Mouse (Mus musculus): ENCODE measurements around the gene Gse1. TPM values are rescaled to one million over a fixed set of nuclear protein-coding genes. Genes with fewer than 3 reads are reported as not detected.

Gene Gse1
- polyA plus RNA-seq, 1 experiment = 45.8 TPM

GRCm38 (mm10) chr8:120378306-120378705, 150.1 kb downstream of the Gse1 start:
- 20% methylated on average over 16 of the region's 16 CpGs for WGBS
- no peak overlapping the region for H3K4me3 ChIP-seq (replicated peaks; ENCODE audit: control insufficient read depth, low read depth, low read length)
- TF ChIP-seq POLR2A (IDR thresholded peaks at IDR 0.05; ENCODE audit: borderline replicate concordance, control insufficient read depth, low read depth, low read length) (no peak), CTCF (IDR thresholded peaks at IDR 0.05; ENCODE audit: control insufficient read depth, insufficient read depth, low read length) (no peak)
- H3K4me1 ChIP-seq (ENCODE audit: control insufficient read depth, insufficient read depth, low read length) = peaks cover 8% of the 10 kb centered on the region
- peak overlapping the region; percentile 1; the same call in 1 of the 2 replicates for H3K27ac ChIP-seq (ENCODE audit: control insufficient read depth, insufficient read depth, low read depth, low read length, poor library complexity)

GRCm38 (mm10) chr8:120379015-120379414, 150.8 kb downstream of the Gse1 start:
- Histone ChIP-seq H3K27ac (ENCODE audit: control insufficient read depth, insufficient read depth, low read depth, low read length, poor library complexity) (no peak overlapping the region), H3K4me1 (ENCODE audit: control insufficient read depth, insufficient read depth, low read length) (peaks cover 8% of the 10 kb centered on the region), H3K4me3 (replicated peaks; ENCODE audit: control insufficient read depth, low read depth, low read length) (no peak overlapping the region)
- TF ChIP-seq POLR2A (IDR thresholded peaks at IDR 0.05; ENCODE audit: borderline replicate concordance, control insufficient read depth, low read depth, low read length) (no peak), CTCF (IDR thresholded peaks at IDR 0.05; ENCODE audit: control insufficient read depth, insufficient read depth, low read length) (no peak)
- WGBS = 44% methylated on average over 3 of the region's 3 CpGs

- TF ChIP-seq CTCF (IDR thresholded peaks at IDR 0.05; ENCODE audit: control insufficient read depth, insufficient read depth, low read length) (no peak), POLR2A (IDR thresholded peaks at IDR 0.05; ENCODE audit: borderline replicate concordance, control insufficient read depth, low read depth, low read length) (no peak)
- WGBS = 41% methylated on average over 4 of the region's 4 CpGs
- Histone ChIP-seq H3K27ac (ENCODE audit: control insufficient read depth, insufficient read depth, low read depth, low read length, poor library complexity) (no peak overlapping the region), H3K4me3 (replicated peaks; ENCODE audit: control insufficient read depth, low read depth, low read length) (no peak overlapping the region), H3K4me1 (ENCODE audit: control insufficient read depth, insufficient read depth, low read length) (peaks cover 3% of the 10 kb centered on the region)
Measured at GRCm38 (mm10) chr8:120381865-120382264, 153.6 kb downstream of the Gse1 start.

- Histone ChIP-seq H3K27ac (ENCODE audit: control insufficient read depth, insufficient read depth, low read depth, low read length, poor library complexity) (peak overlapping the region; percentile 39), H3K4me1 (ENCODE audit: control insufficient read depth, insufficient read depth, low read length) (peaks cover 3% of the 10 kb centered on the region), H3K4me3 (replicated peaks; ENCODE audit: control insufficient read depth, low read depth, low read length) (no peak overlapping the region)
- WGBS = 27% methylated on average over 19 of the region's 19 CpGs
- TF ChIP-seq CTCF (IDR thresholded peaks at IDR 0.05; ENCODE audit: control insufficient read depth, insufficient read depth, low read length) (no peak), POLR2A (IDR thresholded peaks at IDR 0.05; ENCODE audit: borderline replicate concordance, control insufficient read depth, low read depth, low read length) (no peak)
Measured at GRCm38 (mm10) chr8:120382436-120383203, 154.4 kb downstream of the Gse1 start.

- WGBS = 61% methylated on average over 6 of the region's 6 CpGs
- TF ChIP-seq POLR2A (IDR thresholded peaks at IDR 0.05; ENCODE audit: borderline replicate concordance, control insufficient read depth, low read depth, low read length) = no peak
- no peak; the same call in 1 of the 2 replicates for TF ChIP-seq CTCF (IDR thresholded peaks at IDR 0.05; ENCODE audit: control insufficient read depth, insufficient read depth, low read length)
- Histone ChIP-seq H3K4me1 (ENCODE audit: control insufficient read depth, insufficient read depth, low read length) (peaks cover 2% of the 10 kb centered on the region), H3K27ac (ENCODE audit: control insufficient read depth, insufficient read depth, low read depth, low read length, poor library complexity) (peak overlapping the region; percentile 39), H3K4me3 (replicated peaks; ENCODE audit: control insufficient read depth, low read depth, low read length) (no peak overlapping the region)
Measured at GRCm38 (mm10) chr8:120383204-120383560, 154.9 kb downstream of the Gse1 start.

GRCm38 (mm10) chr8:120383713-120384112, 155.5 kb downstream of the Gse1 start:
- 49% methylated on average over 6 of the region's 6 CpGs for WGBS
- Histone ChIP-seq H3K4me3 (replicated peaks; ENCODE audit: control insufficient read depth, low read depth, low read length) (no peak overlapping the region), H3K4me1 (ENCODE audit: control insufficient read depth, insufficient read depth, low read length) (no peaks in the 10 kb centered on the region; the same call in none of the 2 replicates), H3K27ac (ENCODE audit: control insufficient read depth, insufficient read depth, low read depth, low read length, poor library complexity) (no peak overlapping the region; the same call in 1 of the 2 replicates)
- no peak for TF ChIP-seq CTCF (IDR thresholded peaks at IDR 0.05; ENCODE audit: control insufficient read depth, insufficient read depth, low read length)

GRCm38 (mm10) chr8:120384745-120385144, 156.5 kb downstream of the Gse1 start:
- Histone ChIP-seq H3K27ac (ENCODE audit: control insufficient read depth, insufficient read depth, low read depth, low read length, poor library complexity) (no peak overlapping the region), H3K4me1 (ENCODE audit: control insufficient read depth, insufficient read depth, low read length) (no peaks in the 10 kb centered on the region; the same call in none of the 2 replicates), H3K4me3 (replicated peaks; ENCODE audit: control insufficient read depth, low read depth, low read length) (no peak overlapping the region)
- TF ChIP-seq CTCF (IDR thresholded peaks at IDR 0.05; ENCODE audit: control insufficient read depth, insufficient read depth, low read length) = peak; percentile 47
- TF ChIP-seq POLR2A (IDR thresholded peaks at IDR 0.05; ENCODE audit: borderline replicate concordance, control insufficient read depth, low read depth, low read length) = no peak

GRCm38 (mm10) chr8:120388246-120388645, 160.0 kb downstream of the Gse1 start:
- no peak for TF ChIP-seq POLR2A (IDR thresholded peaks at IDR 0.05; ENCODE audit: borderline replicate concordance, control insufficient read depth, low read depth, low read length)
- no peak for TF ChIP-seq CTCF (IDR thresholded peaks at IDR 0.05; ENCODE audit: control insufficient read depth, insufficient read depth, low read length)
- 85% methylated on average over 6 of the region's 6 CpGs for WGBS
- H3K4me3 ChIP-seq (replicated peaks; ENCODE audit: control insufficient read depth, low read depth, low read length) = no peak overlapping the region
- no peak overlapping the region for H3K27ac ChIP-seq (ENCODE audit: control insufficient read depth, insufficient read depth, low read depth, low read length, poor library complexity)
- H3K4me1 ChIP-seq (ENCODE audit: control insufficient read depth, insufficient read depth, low read length) = no peaks in the 10 kb centered on the region; the same call in 1 of the 2 replicates
